Mouse (Mus musculus): Measurements from ENCODE around the gene Kcnj14. TPM values are rescaled to one million over a fixed set of nuclear protein-coding genes. Genes with fewer than 3 reads are reported as not detected.

The Kcnj14 gene
- polyA plus RNA-seq, 1 experiment = 0.36 TPM

DNA sequence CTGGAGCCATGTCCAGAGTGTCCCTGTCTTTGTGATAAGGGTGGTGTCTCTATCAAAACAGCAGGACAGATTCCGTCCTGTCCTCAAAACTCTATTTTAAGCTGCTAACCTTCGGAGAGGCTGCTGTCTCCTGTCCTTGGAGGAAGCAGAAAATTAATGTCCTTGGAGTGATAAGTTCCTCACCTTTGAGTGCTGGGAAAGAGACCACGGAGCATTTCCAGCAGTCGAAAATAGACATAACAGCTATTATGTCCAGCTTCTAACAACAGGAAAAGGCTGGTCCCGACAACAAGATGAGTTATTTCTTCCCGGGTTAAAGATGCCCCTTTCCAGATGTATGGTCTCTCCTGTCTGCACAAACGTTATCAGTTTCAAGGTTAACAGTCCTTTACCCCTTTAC is 49.3 kb downstream of the Kcnj14 start:
- H3K4me1 ChIP-seq (replicated peaks; ENCODE audit: control insufficient read depth, insufficient read depth, low read length) = peaks cover 12% of the 10 kb centered on the region

DNA sequence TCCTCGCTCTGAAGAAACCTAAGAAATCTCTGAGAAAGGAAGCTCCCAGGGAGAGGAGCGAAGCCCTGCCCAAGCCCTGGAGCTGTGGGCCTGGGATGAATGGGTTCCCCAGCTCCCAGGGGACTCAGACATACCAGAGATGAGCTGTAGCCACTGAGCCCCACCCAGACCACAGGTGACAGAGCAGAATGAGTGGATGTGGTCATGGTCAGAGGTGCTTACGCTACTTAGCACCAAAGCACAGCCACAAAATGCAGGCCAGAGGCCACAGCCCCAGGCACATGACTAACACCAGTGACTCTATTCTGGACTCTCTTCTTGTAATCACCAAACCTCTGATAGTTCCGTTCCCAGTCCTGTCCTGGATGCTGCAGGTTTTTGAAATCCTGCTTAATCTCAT is 53.5 kb downstream of the Kcnj14 start:
- no peak overlapping the region for H3K27ac ChIP-seq (ENCODE audit: control insufficient read depth, insufficient read depth, low read length)
- no peak for TF ChIP-seq POLR2A (IDR thresholded peaks at IDR 0.05; ENCODE audit: control insufficient read depth, extremely low read depth, insufficient read depth, low read length, poor library complexity)
- TF ChIP-seq CTCF (IDR thresholded peaks at IDR 0.05; ENCODE audit: borderline replicate concordance, control insufficient read depth, extremely low read depth, insufficient read depth, low read length, poor library complexity) = no peak
- H3K27me3 ChIP-seq (ENCODE audit: control insufficient read depth, insufficient read depth, low read length) = no peaks in the 10 kb centered on the region

More for the DNA sequence above, 49.3 kb downstream of the Kcnj14 start:
- 85% methylated on average over 7 of the region's 7 CpGs for WGBS
- Histone ChIP-seq H3K27ac (ENCODE audit: control insufficient read depth, insufficient read depth, low read length) (no peak overlapping the region), H3K27me3 (ENCODE audit: control insufficient read depth, insufficient read depth, low read length) (no peaks in the 10 kb centered on the region), H3K4me3 (ENCODE audit: control insufficient read depth, insufficient read depth, low read length) (no peak overlapping the region), H3K36me3 (ENCODE audit: control insufficient read depth, insufficient read depth, low read length) (no peaks in the 10 kb centered on the region)
- TF ChIP-seq POLR2A (IDR thresholded peaks at IDR 0.05; ENCODE audit: control insufficient read depth, extremely low read depth, insufficient read depth, low read length, poor library complexity) = no peak
- TF ChIP-seq CTCF (IDR thresholded peaks at IDR 0.05; ENCODE audit: borderline replicate concordance, control insufficient read depth, extremely low read depth, insufficient read depth, low read length, poor library complexity) = no peak
- DNase-seq = no peak

DNA sequence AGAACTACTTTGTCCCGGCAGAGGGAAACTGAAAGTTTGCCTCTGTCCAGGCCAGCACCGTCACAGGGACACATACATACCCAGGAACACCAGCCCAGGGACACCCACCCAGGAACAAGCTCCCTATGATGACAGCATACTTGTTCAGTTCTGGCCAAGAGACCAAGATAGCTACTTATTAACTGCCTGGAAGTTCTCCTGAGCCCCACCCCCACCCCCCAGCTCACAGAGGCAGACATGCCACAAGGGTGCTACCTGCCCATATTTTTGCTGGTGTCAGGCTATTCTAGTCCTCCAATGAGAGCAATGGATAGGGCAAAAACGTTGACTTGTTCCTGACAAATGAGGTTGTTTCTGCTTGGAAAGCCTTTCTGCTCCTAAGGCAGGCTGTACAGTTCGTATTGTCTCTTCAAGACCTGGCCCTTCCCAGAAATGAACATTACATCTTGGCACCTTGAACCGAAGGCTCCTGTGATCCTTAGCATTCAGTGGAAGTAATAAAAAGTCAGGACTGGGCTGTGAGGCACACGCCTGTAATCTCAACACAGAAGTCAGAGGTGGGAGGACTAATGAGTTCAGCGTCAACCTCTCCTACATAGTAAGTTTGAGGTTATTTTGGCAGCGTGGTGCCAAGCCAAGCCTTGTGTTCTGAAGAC is 54.0 kb downstream of the Kcnj14 start:
- no peaks in the 10 kb centered on the region for H3K36me3 ChIP-seq (ENCODE audit: control insufficient read depth, insufficient read depth, low read length)
- 77% methylated on average over 8 of the region's 8 CpGs for WGBS
- no peak for DNase-seq
- no peaks in the 10 kb centered on the region for H3K4me1 ChIP-seq (replicated peaks; ENCODE audit: control insufficient read depth, insufficient read depth, low read length)
- H3K27ac ChIP-seq (ENCODE audit: control insufficient read depth, insufficient read depth, low read length) = no peak overlapping the region
- no peak for TF ChIP-seq POLR2A (IDR thresholded peaks at IDR 0.05; ENCODE audit: control insufficient read depth, extremely low read depth, insufficient read depth, low read length, poor library complexity)
- no peak for TF ChIP-seq CTCF (IDR thresholded peaks at IDR 0.05; ENCODE audit: borderline replicate concordance, control insufficient read depth, extremely low read depth, insufficient read depth, low read length, poor library complexity)
- no peak overlapping the region for H3K4me3 ChIP-seq (ENCODE audit: control insufficient read depth, insufficient read depth, low read length)
- no peaks in the 10 kb centered on the region for H3K27me3 ChIP-seq (ENCODE audit: control insufficient read depth, insufficient read depth, low read length)

More for the DNA sequence above, 53.5 kb downstream of the Kcnj14 start:
- no peak for DNase-seq
- WGBS = 66% methylated on average over 4 of the region's 4 CpGs
- Histone ChIP-seq H3K4me3 (ENCODE audit: control insufficient read depth, insufficient read depth, low read length) (no peak overlapping the region), H3K36me3 (ENCODE audit: control insufficient read depth, insufficient read depth, low read length) (no peaks in the 10 kb centered on the region), H3K4me1 (replicated peaks; ENCODE audit: control insufficient read depth, insufficient read depth, low read length) (no peaks in the 10 kb centered on the region)

DNA sequence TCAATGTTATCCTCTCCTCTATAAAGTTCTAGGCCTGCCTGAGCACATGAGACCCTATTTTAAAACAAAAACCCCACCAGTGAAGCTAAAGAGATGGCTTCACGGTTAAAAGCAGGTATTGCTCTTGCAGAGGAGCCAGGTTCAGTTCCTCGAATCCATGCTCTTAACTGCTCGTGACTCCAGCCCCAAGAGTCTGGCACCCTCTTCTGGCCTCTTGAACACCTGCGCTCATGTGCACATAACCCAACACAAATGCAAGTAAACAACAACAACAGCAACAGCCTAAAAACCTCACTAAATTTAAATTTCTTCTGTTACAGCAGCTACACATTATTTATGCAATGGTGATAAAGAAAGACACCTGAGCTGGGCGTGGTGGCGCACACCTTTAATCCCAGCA is 57.1 kb downstream of the Kcnj14 start:
- no peak for TF ChIP-seq CTCF (IDR thresholded peaks at IDR 0.05; ENCODE audit: borderline replicate concordance, control insufficient read depth, extremely low read depth, insufficient read depth, low read length, poor library complexity)
- TF ChIP-seq POLR2A (IDR thresholded peaks at IDR 0.05; ENCODE audit: control insufficient read depth, extremely low read depth, insufficient read depth, low read length, poor library complexity) = no peak
- H3K27me3 ChIP-seq (ENCODE audit: control insufficient read depth, insufficient read depth, low read length) = no peaks in the 10 kb centered on the region
- no peaks in the 10 kb centered on the region for H3K36me3 ChIP-seq (ENCODE audit: control insufficient read depth, insufficient read depth, low read length)
- H3K27ac ChIP-seq (ENCODE audit: control insufficient read depth, insufficient read depth, low read length) = no peak overlapping the region
- WGBS = over 99% methylated on average over 6 of the region's 6 CpGs
- no peak for DNase-seq
- H3K4me1 ChIP-seq (replicated peaks; ENCODE audit: control insufficient read depth, insufficient read depth, low read length) = no peaks in the 10 kb centered on the region
- H3K4me3 ChIP-seq (ENCODE audit: control insufficient read depth, insufficient read depth, low read length) = no peak overlapping the region

DNA sequence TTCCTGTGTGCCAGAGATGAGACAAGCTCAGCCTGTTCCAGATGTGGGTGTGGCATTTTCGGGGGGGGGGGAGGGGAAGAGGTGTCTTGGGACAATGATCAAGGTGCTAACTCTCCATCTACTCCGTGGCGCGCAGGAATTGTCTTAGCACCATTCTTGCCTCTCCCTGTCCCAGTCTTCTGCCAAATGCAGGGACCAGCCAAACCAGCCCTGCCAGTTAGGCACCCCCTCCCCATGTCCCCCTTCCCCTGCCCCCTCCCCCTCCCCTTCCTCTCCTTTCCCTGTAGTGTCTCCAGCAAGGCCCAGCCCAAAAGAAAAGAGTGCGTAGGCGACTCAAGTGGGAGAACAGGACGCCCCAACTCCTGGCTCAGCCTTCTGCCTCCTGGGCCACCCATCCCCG is 57.8 kb downstream of the Kcnj14 start:
- WGBS = 86% methylated on average over 8 of the region's 8 CpGs
- no peak for TF ChIP-seq CTCF (IDR thresholded peaks at IDR 0.05; ENCODE audit: borderline replicate concordance, control insufficient read depth, extremely low read depth, insufficient read depth, low read length, poor library complexity)
- no peak for TF ChIP-seq POLR2A (IDR thresholded peaks at IDR 0.05; ENCODE audit: control insufficient read depth, extremely low read depth, insufficient read depth, low read length, poor library complexity)
- no peak overlapping the region for H3K27ac ChIP-seq (ENCODE audit: control insufficient read depth, insufficient read depth, low read length)
- H3K4me1 ChIP-seq (replicated peaks; ENCODE audit: control insufficient read depth, insufficient read depth, low read length) = no peaks in the 10 kb centered on the region
- no peaks in the 10 kb centered on the region for H3K27me3 ChIP-seq (ENCODE audit: control insufficient read depth, insufficient read depth, low read length)
- no peak for DNase-seq
- H3K4me3 ChIP-seq (ENCODE audit: control insufficient read depth, insufficient read depth, low read length) = no peak overlapping the region
- H3K36me3 ChIP-seq (ENCODE audit: control insufficient read depth, insufficient read depth, low read length) = no peaks in the 10 kb centered on the region

Other genes starting within 250 kb of the Kcnj14 start
- 18.9 and 19.2 TPM in 2 replicates for gene Fgf21, start 209.3 kb downstream of the Kcnj14 start, polyA plus RNA-seq (2012; rRNA removed)
- gene Fut1, start 207.5 kb downstream of the Kcnj14 start, polyA plus RNA-seq (2012; rRNA removed) = 4.7 and 5.9 TPM in 2 replicates
- gene Izumo1, start 203.0 kb downstream of the Kcnj14 start, polyA plus RNA-seq (2012; rRNA removed) = 0.45 and 0.75 TPM in 2 replicates
- gene Rasip1, start 197.3 kb downstream of the Kcnj14 start, polyA plus RNA-seq (2012; rRNA removed) = 6.3 and 8.6 TPM in 2 replicates
- 3.9 and 4.4 TPM in 2 replicates for gene Mamstr, start 184.8 kb downstream of the Kcnj14 start, polyA plus RNA-seq (2012; rRNA removed)
- gene Fut2, start 158.4 kb downstream of the Kcnj14 start, polyA plus RNA-seq (2012; rRNA removed) = 1.3 and 1.9 TPM in 2 replicates
- 3.9 and 4.2 TPM in 2 replicates for gene Ntn5, start 140.8 kb downstream of the Kcnj14 start, polyA plus RNA-seq (2012; rRNA removed)
- gene Sec1, start 130.4 kb downstream of the Kcnj14 start, polyA plus RNA-seq (2012; rRNA removed) = 1.6 and 1.9 TPM in 2 replicates
- 2.2 and 2.7 TPM in 2 replicates for gene Car11, start 124.9 kb downstream of the Kcnj14 start, polyA plus RNA-seq (2012; rRNA removed)
- gene Dbp, start 119.7 kb downstream of the Kcnj14 start, polyA plus RNA-seq (2012; rRNA removed) = 28.2 and 31.3 TPM in 2 replicates
- 2,384 and 2,707 TPM in 2 replicates for gene Rpl18, start 109.3 kb downstream of the Kcnj14 start, polyA plus RNA-seq (2012; rRNA removed)
- 87.4 and 88.1 TPM in 2 replicates for gene Sphk2, start 106.8 kb downstream of the Kcnj14 start, polyA plus RNA-seq (2012; rRNA removed)
- 1.5 and 1.7 TPM in 2 replicates for gene Fam83e, start 103.6 kb downstream of the Kcnj14 start, polyA plus RNA-seq (2012; rRNA removed)
- not detected in 2 replicates for gene Spaca4, start 99.0 kb downstream of the Kcnj14 start, polyA plus RNA-seq (2012; rRNA removed)
- gene Lmtk3, start 41.0 kb downstream of the Kcnj14 start, polyA plus RNA-seq (2012; rRNA removed) = 0.84 and 1.2 TPM in 2 replicates
- gene Sult2b1, start 40.1 kb downstream of the Kcnj14 start, polyA plus RNA-seq (2012; rRNA removed) = 3.8 and 3.9 TPM in 2 replicates
- 65.8 and 71.5 TPM in 2 replicates for gene Cyth2, start 10.2 kb downstream of the Kcnj14 start, polyA plus RNA-seq (2012; rRNA removed)
- 22.4 and 27.7 TPM in 2 replicates for gene Grwd1, start 6.2 kb upstream of the Kcnj14 start, polyA plus RNA-seq (2012; rRNA removed)
- gene Kdelr1, start 48.0 kb upstream of the Kcnj14 start, polyA plus RNA-seq (2012; rRNA removed) = 199 and 226 TPM in 2 replicates
- 1.1 and 1.4 TPM in 2 replicates for gene Grin2d, start 53.6 kb upstream of the Kcnj14 start, polyA plus RNA-seq (2012; rRNA removed)
- gene Syngr4, start 71.9 kb upstream of the Kcnj14 start, polyA plus RNA-seq (2012; rRNA removed) = 2.7 and 2.9 TPM in 2 replicates
- gene Tmem143, start 72.2 kb upstream of the Kcnj14 start, polyA plus RNA-seq (2012; rRNA removed) = 50.6 and 52.5 TPM in 2 replicates
- 361 and 365 TPM in 2 replicates for gene Emp3, start 96.6 kb upstream of the Kcnj14 start, polyA plus RNA-seq (2012; rRNA removed)
- 3.3 and 3.7 TPM in 2 replicates for gene Ccdc114, start 99.3 kb upstream of the Kcnj14 start, polyA plus RNA-seq (2012; rRNA removed)
- 0.49 and 0.61 TPM in 2 replicates for gene Abcc6, start 205.5 kb upstream of the Kcnj14 start, polyA plus RNA-seq (2012; rRNA removed)
- gene Nomo1, start 208.9 kb upstream of the Kcnj14 start, polyA plus RNA-seq (2012; rRNA removed) = 37.4 and 42.4 TPM in 2 replicates

Data from thymus, adult 2 months (tissue).